Mouse (Mus musculus) midbrain, postnatal 0 days (tissue): ENCODE data around the gene Uncx. TPM values are rescaled to one million over a fixed set of nuclear protein-coding genes. Genes with fewer than 3 reads are reported as not detected.
A peak's percentile ranks its signal among the peaks of the same experiment; 100 is the strongest.
"Not testable (repeated sequence)": the region's sequence is repeated elsewhere in the genome, so short reads cannot be mapped to it uniquely, and the experiment has no call there.

Experiments
- ATAC-seq: fragments of 200-750 bp; cut with Nextera tagmentation; 2 replicates; pipeline ENCODE4 v1.8.0; 2017; ENCODE audit warnings: moderate number of reproducible peaks, mild to moderate bottlenecking, moderate TSS enrichment, moderate library complexity; ENCODE audit not compliant: low FRiP score
- DNase-seq: peaks from one replicate; pipeline ENCODE4 v3.0.0-alpha.2; 2015; ENCODE audit warnings: low spot score
- H3K27ac ChIP-seq: fragments of 300-500 bp; sonication (generic); 2 replicates; pipeline ENCODE4 v1.5.1; 2014; ENCODE audit warnings: low read depth, mild to moderate bottlenecking, low read length, mixed read lengths
- H3K27me3 ChIP-seq: fragments of 300-500 bp; sonication (generic); 2 replicates; pipeline ENCODE4 v1.6.1; 2014; ENCODE audit warnings: low read length, control low read depth, mixed read lengths; ENCODE audit not compliant: insufficient read depth
- H3K36me3 ChIP-seq: fragments of 300-500 bp; sonication (generic); 2 replicates; pipeline ENCODE4 v1.6.1; 2014; ENCODE audit warnings: low read length, control low read depth, mixed read lengths; ENCODE audit not compliant: insufficient read depth
- H3K4me1 ChIP-seq: fragments of 300-500 bp; sonication (generic); 2 replicates; pipeline ENCODE4 v1.6.1; 2014; ENCODE audit warnings: mild to moderate bottlenecking, control low read depth, antibody characterized with exemption, low read length, mixed read lengths; ENCODE audit not compliant: insufficient read depth
- H3K4me2 ChIP-seq: fragments of 300-500 bp; sonication (generic); 2 replicates; pipeline ENCODE4 v1.6.1; 2014; ENCODE audit warnings: low read depth, mild to moderate bottlenecking, low read length, mixed read lengths; ENCODE audit not compliant: poor library complexity, severe bottlenecking
- H3K4me3 ChIP-seq: fragments of 300-500 bp; sonication (generic); 2 replicates; pipeline ENCODE4 v1.5.1; 2014; ENCODE audit warnings: low read depth, mild to moderate bottlenecking, low read length, moderate library complexity
- H3K9ac ChIP-seq: fragments of 300-500 bp; sonication (generic); replicated peaks from 2 replicates; pipeline ENCODE4 v1.6.1; 2014; ENCODE audit warnings: mild to moderate bottlenecking, low read length, moderate library complexity, mixed read lengths; ENCODE audit not compliant: poor library complexity, severe bottlenecking
- H3K9me3 ChIP-seq: fragments of 300-500 bp; sonication (generic); 2 replicates; pipeline ENCODE4 v1.6.1; 2016; ENCODE audit warnings: low read length, control low read depth
- CTCF ChIP-seq: IDR thresholded peaks from 2 replicates; pipeline ENCODE4 v1.5.1; 2016; ENCODE audit warnings: antibody characterized with exemption, mild to moderate bottlenecking
- WGBS: fragments of 180-500 bp; shearing (Covaris S2); extraction: QIAGEN DNeasy Blood & Tissue Kit; methylation state at CpG from one replicate; pipeline ENCODE4 v1.1.7; 2014; 5-methylcytosine and 5-hydroxymethylcytosine counted together
- polyA plus RNA-seq: library from polyadenylated mRNA; unstranded; fragments of >200 nt; fragmentation: Nextera tagmentation; extraction: Ambion mirVana; gene quantifications from 2 replicates; pipeline ENCODE4 v1.2.1, GENCODE M21; 2015
- total RNA-seq: library from RNA; depleted of rRNA; stranded (reverse); fragments of >200 nt; gene quantifications from 2 replicates; pipeline ENCODE4 v1.2.3, GENCODE M21; 2014; rRNA removed

Gene Uncx
- total and polyA plus RNA-seq, 2 experiments from 2014 or later: 20.0 to 24.3 TPM

DNA sequence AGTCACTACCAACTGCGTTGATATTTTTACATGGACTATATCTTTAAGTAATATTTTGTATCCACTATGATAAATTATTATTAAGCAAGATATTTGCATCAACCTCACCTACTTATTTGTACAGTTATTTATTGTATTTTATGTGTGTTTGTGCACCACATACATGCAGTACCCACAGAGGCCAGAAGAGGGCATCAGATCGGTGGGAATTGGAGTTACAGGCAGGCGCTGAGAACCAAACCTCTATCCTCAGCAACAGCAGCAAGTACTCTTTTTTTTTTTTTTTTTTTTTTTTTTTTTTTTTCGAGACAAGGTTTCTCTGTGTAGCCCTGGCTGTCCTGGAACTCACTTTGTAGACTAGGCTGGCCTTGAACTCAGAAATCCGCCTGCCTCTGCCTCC lies 44.2 kb downstream of the Uncx start:
- not testable (repeated sequence) for ATAC-seq, H3K27ac ChIP-seq, H3K4me1 ChIP-seq, DNase-seq, H3K4me3 ChIP-seq, H3K9ac ChIP-seq, H3K36me3 ChIP-seq, H3K4me2 ChIP-seq, H3K9me3 ChIP-seq
- H3K27me3 ChIP-seq: peaks cover 14% of the 10 kb centered on the region; the same call in 1 of the 2 replicates
- peak; percentile 32 for TF ChIP-seq CTCF
- 88% methylated on average over 3 of the region's 5 CpGs for WGBS

DNA sequence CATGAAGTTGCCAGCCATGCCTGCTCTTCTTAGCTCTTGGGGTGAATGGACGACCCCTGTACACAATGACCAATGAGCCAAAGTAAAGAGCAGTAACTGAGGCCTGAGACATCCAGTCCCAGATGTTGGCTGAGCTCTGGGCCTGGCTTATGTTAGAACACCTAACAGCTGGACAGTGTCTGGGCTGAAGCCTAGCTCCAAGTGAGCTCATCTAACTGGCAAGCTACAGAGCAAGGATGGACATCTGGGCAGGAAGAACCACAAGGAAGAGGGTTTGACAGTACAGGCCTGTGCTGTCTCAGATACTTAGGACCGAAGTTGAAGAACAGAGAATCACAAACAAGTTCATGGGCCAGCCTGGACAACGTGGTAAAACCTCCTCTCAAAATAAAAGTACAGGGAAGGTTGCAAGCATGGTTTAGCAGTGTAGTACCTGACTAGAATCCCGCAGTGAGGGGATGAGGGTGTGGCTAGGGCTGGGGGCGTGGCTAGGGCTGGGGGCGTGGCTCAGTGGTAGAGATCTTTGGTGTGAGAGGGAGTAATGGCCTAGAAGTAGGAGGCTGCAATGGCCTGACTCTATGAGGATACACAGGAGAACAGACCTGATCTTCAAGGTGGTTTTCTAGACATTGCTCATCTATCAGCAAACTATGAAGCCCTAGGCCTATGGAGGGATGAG lies 47.5 kb downstream of the Uncx start:
- H3K36me3 ChIP-seq, H3K4me2 ChIP-seq, H3K27me3 ChIP-seq, H3K9ac ChIP-seq, DNase-seq, H3K9me3 ChIP-seq, H3K4me1 ChIP-seq, H3K4me3 ChIP-seq, H3K27ac ChIP-seq, ATAC-seq: not testable (repeated sequence)
- WGBS: 53% methylated on average over 6 of the region's 6 CpGs

DNA sequence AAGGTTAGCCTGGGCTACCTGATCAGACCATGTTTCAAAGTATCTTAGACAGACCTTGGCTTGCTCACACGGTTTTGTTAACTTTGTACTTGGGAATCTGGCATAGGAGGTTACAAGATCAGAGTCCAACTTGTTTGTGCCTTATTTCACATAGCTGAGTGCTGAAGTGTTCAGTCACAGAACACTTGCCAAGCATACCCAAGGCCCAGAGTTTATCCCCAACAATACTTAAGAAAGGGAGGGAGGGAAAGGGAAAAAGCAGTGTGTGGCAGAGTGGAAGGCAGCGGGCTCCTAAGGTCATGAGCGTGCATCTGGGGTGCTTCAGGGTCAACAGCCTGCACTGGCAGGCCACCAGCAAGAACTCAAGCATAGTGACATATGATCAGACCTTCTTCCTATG lies 48.7 kb downstream of the Uncx start:
- Histone ChIP-seq H3K36me3 (no peaks in the 10 kb centered on the region), H3K27me3 (no peaks in the 10 kb centered on the region), H3K4me1 (peaks cover 3% of the 10 kb centered on the region; the same call in 1 of the 2 replicates), H3K4me3 (no peak overlapping the region), H3K4me2 (no peak overlapping the region), H3K9me3 (no peaks in the 10 kb centered on the region), H3K9ac (no peak overlapping the region), H3K27ac (no peak overlapping the region)
- WGBS: 88% methylated on average over 3 of the region's 3 CpGs
- DNase-seq (no peak), ATAC-seq (no peak)
- TF ChIP-seq CTCF: no peak

DNA sequence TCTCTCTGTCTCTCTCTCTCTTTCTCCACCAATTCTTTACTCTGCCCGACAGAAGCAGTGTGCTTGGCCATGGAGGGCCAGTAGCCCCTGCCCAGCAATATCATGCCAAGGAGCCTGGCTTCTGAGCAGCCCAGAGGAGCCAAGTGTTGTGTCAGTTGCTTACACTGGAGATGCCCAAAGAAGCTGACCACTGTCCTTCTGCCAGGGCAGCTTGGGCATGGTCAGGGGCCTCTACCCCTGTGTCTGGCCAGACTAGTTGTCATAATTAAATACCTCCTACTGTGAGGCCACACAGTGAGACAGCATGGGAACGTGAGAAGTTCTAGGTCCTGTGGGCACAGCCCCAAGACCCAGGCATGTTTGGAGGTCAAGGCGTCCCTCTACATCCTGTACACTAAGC lies 49.6 kb downstream of the Uncx start:
- DNase-seq: no peak
- H3K36me3 ChIP-seq: no peaks in the 10 kb centered on the region
- 69% methylated on average over 3 of the region's 3 CpGs for WGBS
- no peak for ATAC-seq
- H3K4me3 ChIP-seq: no peak overlapping the region
- H3K4me1 ChIP-seq: peaks cover 3% of the 10 kb centered on the region; the same call in 1 of the 2 replicates
- H3K4me2 ChIP-seq: no peak overlapping the region
- no peak overlapping the region for H3K27ac ChIP-seq
- no peak for TF ChIP-seq CTCF
- no peaks in the 10 kb centered on the region for H3K9me3 ChIP-seq
- no peak overlapping the region for H3K9ac ChIP-seq
- no peaks in the 10 kb centered on the region for H3K27me3 ChIP-seq

DNA sequence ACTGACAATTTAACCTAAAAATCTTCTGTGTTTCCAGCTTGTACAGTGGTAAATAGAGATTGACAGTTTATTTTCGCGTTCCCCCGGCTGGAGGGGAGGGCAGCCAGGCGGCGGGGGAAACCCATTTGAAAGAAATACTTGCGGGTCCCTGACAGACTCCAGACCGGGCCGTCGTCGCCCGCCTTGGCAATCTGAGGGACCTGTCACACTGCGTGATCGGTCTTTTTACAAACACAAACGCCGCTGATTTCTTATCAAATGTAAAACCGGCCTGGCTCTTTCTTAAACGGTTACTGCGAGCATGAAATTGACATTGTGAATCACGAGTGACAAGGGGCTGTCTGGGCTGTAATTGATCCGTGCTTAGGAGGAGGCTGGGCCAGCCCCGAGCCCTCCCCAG lies 50.5 kb downstream of the Uncx start:
- no peak overlapping the region; the same call in 1 of the 2 replicates for H3K9ac ChIP-seq
- peaks cover 3% of the 10 kb centered on the region; the same call in 1 of the 2 replicates for H3K4me1 ChIP-seq
- no peak for TF ChIP-seq CTCF
- H3K4me3 ChIP-seq: no peak overlapping the region
- no peak overlapping the region for H3K27ac ChIP-seq
- no peaks in the 10 kb centered on the region for H3K36me3 ChIP-seq
- no peak for DNase-seq
- no peaks in the 10 kb centered on the region for H3K9me3 ChIP-seq
- peak overlapping the region; percentile 9; the same call in 1 of the 2 replicates for H3K4me2 ChIP-seq
- ATAC-seq: no peak
- no peaks in the 10 kb centered on the region for H3K27me3 ChIP-seq
- 15% methylated on average over 21 of the region's 21 CpGs for WGBS

DNA sequence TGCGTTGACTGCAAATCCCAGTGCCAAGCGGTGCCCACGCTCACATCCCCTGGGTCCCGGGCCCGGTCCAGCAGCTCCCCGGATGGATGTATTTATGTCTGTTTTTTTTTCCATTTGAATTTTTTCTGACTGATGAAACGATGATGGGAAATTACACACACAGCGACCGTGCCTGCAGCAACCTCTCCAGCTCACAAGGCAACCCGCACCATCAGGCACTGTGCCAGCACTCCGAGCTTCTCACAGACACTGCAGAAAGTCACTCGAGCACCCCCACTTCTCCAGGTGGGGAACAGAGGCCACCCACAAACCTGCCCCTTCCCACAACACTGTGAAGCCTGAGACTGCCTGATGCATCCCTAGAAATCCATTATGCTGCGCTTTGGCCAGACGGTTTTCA lies 51.7 kb downstream of the Uncx start:
- TF ChIP-seq CTCF: no peak
- 0 out of 2 replicates have a peak overlapping the region, but pooled peaks have one; percentile 20 for H3K9ac ChIP-seq
- ATAC-seq: no peak
- H3K27ac ChIP-seq: no peak overlapping the region
- peaks cover 3% of the 10 kb centered on the region; the same call in 1 of the 2 replicates for H3K4me1 ChIP-seq
- WGBS: 65% methylated on average over 14 of the region's 14 CpGs
- H3K27me3 ChIP-seq: peaks cover 10% of the 10 kb centered on the region; the same call in 1 of the 2 replicates
- no peak overlapping the region for H3K4me2 ChIP-seq
- no peaks in the 10 kb centered on the region for H3K9me3 ChIP-seq
- no peak overlapping the region for H3K4me3 ChIP-seq
- no peak for DNase-seq
- no peaks in the 10 kb centered on the region for H3K36me3 ChIP-seq

Other genes starting within 250 kb of the Uncx start
- gene Adap1, start 217.9 kb upstream of the Uncx start, total RNA-seq: 234 and 253 TPM in 2 replicates
- gene Adap1, start 217.9 kb upstream of the Uncx start, polyA plus RNA-seq: 141 and 152 TPM in 2 replicates
- 95.5 and 98.5 TPM in 2 replicates for gene Cox19, start 192.1 kb upstream of the Uncx start, total RNA-seq
- gene Cox19, start 192.1 kb upstream of the Uncx start, polyA plus RNA-seq: 79.4 and 90.0 TPM in 2 replicates
- gene Cyp2w1, start 190.9 kb upstream of the Uncx start, total RNA-seq: not detected in 2 replicates
- gene Cyp2w1, start 190.9 kb upstream of the Uncx start, polyA plus RNA-seq: not detected in 2 replicates
- gene Gpr146, start 165.8 kb upstream of the Uncx start, total RNA-seq: 4.1 and 5.6 TPM in 2 replicates
- gene Gpr146, start 165.8 kb upstream of the Uncx start, polyA plus RNA-seq: 3.0 and 3.9 TPM in 2 replicates
- gene C130050O18Rik, start 138.2 kb upstream of the Uncx start, total RNA-seq: 0.19 TPM in 1 of 2 replicates, not detected in the other
- gene C130050O18Rik, start 138.2 kb upstream of the Uncx start, polyA plus RNA-seq: 0.17 TPM in 1 of 2 replicates, not detected in the other
- gene Gper1, start 120.3 kb upstream of the Uncx start, total RNA-seq: 5.8 and 8.9 TPM in 2 replicates
- gene Gper1, start 120.3 kb upstream of the Uncx start, polyA plus RNA-seq: 5.8 and 7.1 TPM in 2 replicates
- 4.3 and 7.9 TPM in 2 replicates for gene 3110082I17Rik, start 83.0 kb upstream of the Uncx start, total RNA-seq
- gene 3110082I17Rik, start 83.0 kb upstream of the Uncx start, polyA plus RNA-seq: 14.9 and 15.1 TPM in 2 replicates
- 56.5 and 60.6 TPM in 2 replicates for gene Zfand2a, start 58.9 kb upstream of the Uncx start, total RNA-seq
- 30.4 and 35.0 TPM in 2 replicates for gene Zfand2a, start 58.9 kb upstream of the Uncx start, polyA plus RNA-seq
- 10.8 and 16.6 TPM in 2 replicates for gene Micall2, start 192.8 kb downstream of the Uncx start, total RNA-seq
- gene Micall2, start 192.8 kb downstream of the Uncx start, polyA plus RNA-seq: 15.1 and 17.4 TPM in 2 replicates
- gene Ints1, start 232.2 kb downstream of the Uncx start, total RNA-seq: 129 and 130 TPM in 2 replicates
- 27.1 and 29.1 TPM in 2 replicates for gene Ints1, start 232.2 kb downstream of the Uncx start, polyA plus RNA-seq
- 15.2 and 17.8 TPM in 2 replicates for gene Mafk, start 248.0 kb downstream of the Uncx start, total RNA-seq
- gene Mafk, start 248.0 kb downstream of the Uncx start, polyA plus RNA-seq: 8.7 and 9.3 TPM in 2 replicates